Mouse (Mus musculus) T-cell, adult 2 months (primary cell): Measurements from ENCODE around the gene A130010J15Rik.
A peak's percentile ranks its signal among the peaks of the same experiment; 100 is the strongest.

Experiments used
- DNase-seq: peaks from one replicate; pipeline ENCODE4 v3.0.0; 2022; ENCODE audit warnings: low spot score

Gene A130010J15Rik

DNA sequence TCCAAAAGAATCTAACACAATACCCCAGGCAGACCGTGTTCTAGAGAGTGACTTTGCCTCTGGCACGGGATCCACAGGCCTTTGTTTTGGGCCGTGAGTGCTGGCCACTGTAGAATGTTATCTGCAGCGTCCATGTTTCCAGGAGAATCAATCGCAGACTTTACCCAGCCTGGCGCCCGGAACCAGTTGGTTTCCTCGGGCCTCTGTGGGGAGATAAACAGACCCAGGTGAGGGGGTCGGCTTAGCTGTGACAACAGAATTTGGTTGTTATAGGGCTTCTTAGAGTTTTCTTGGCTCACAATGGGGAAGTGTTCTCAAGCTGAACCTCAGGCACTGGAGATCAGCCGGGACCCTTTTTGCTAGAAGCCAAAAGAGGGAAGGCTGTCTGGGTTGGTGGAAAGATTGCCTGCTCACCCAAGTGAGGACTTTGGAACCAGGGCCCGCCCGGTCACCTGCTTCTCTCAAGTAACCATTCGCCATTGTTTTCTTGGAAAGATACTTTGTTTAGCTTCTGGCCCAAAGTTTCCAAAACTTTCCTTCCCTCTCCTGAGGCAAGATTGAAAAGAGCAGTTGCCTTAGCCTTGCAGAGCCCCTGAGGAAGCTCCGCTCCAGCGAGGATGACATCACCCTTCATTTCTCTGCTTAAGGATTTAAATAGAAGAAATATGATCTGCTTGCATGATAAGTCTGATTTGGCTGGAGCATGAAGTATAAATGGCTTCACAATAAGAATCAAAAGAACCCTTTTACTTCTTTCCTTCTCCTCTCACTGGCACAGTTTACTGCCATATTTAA, 11.3 kb upstream of the A130010J15Rik start:
- DNase-seq = no peak

DNA sequence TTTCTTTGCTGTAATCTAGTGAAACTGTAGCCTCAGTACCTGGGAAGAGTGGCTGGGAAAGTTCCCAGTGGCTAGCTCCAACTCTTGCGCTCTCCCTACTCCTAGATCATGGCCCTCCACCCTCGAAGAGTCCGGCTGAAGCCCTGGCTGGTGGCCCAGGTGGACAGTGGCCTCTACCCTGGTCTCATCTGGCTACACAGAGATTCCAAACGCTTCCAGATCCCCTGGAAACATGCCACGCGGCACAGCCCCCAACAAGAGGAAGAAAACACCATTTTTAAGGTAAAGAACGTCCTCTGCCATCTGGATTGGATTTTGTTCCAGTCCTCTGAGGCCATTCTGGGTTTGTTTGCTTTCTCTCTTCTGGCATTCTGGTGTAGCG, 10.7 kb upstream of the A130010J15Rik start:
- DNase-seq = no peak

GRCm38 (mm10) chr1:193159163-193159562, 8.7 kb upstream of the A130010J15Rik start:
- peak; percentile 42 for DNase-seq

GRCm38 (mm10) chr1:193159613-193160012, 8.2 kb upstream of the A130010J15Rik start:
- DNase-seq = peak; percentile 27

DNA sequence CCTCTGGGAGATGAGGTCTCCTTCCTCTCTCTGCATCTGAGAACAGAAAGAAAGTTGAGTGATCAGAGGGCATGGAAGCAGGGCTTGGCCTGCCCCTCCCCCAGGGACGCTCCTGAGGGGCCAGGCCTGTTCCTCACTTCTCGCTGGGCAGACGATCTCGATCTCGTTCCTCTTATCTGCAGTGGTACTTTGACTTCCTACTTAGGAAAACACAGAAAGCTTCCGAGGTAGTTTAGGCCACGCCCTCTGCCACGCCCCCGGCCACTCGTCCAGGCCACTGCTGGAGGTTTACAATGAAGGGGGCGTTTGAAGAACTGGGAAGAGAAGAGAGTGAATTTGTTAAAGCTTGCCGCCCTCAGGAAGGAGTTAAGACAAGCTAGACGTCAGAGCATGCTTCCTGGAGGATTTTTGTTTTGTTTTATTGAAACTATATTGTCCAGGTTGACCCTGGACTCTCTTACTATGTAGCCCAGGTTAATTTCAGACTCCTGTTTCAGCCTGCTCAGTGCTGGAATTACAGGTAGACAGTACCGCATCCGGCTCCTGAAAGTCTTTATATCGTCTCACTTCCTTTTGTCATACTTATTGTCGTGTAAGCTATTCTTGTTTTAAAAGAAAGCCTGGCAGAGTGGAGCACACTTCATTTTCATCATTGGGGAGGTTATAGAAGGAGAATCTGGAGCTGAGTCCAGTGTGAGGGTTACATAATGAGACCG, 7.4 kb upstream of the A130010J15Rik start:
- peak; percentile 32 for DNase-seq

DNA sequence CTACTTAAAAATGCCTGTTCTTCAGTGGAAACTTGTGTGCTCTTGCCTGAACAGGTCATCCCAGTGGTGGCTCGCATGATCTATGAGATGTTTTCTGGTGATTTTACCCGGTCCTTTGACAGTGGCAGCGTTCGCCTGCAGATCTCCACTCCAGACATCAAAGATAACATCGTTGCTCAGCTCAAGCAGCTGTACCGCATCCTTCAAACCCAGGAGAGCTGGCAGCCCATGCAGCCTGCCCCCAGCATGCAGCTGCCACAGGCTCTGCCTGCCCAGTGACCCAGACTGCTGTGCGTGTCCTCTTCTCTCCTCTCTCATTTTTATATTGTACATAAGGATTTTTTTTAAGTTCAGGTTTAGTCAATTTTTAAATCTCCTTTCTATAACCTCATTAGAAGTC, 1.4 kb downstream of the A130010J15Rik start:
- DNase-seq = no peak

GRCm38 (mm10) chr1:193169856-193170255, 2.0 kb downstream of the A130010J15Rik start:
- peak; percentile 63 for DNase-seq

- DNase-seq = peak; percentile 99
These were observed 5.4 kb downstream of the A130010J15Rik start for GRCm38 (mm10) chr1:193172991-193173809.

- no peak for DNase-seq
These were observed 5.9 kb downstream of the A130010J15Rik start for GRCm38 (mm10) chr1:193173810-193174129.

GRCm38 (mm10) chr1:193174143-193174733, 6.4 kb downstream of the A130010J15Rik start:
- no peak for DNase-seq

DNA sequence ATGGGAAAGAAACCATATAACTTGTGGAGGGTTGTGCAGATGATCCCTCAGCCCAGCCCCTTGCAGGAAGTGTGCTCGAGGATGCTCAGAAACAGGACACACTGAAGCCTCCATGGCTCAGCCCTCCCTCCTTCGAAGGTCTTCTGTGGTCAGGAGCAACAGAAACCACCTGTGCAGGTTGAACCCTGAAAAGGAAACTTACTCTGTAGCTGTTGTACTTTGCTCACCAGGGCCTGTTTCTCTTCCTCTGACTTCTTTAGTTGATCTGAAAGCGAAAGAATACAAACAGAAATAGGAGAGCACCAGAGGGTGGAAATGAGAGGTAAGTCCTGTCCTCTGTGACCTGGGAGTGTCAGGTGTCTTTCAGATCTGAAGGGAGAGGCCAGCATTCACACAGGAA, 13.3 kb downstream of the A130010J15Rik start:
- peak; percentile 51 for DNase-seq

DNA sequence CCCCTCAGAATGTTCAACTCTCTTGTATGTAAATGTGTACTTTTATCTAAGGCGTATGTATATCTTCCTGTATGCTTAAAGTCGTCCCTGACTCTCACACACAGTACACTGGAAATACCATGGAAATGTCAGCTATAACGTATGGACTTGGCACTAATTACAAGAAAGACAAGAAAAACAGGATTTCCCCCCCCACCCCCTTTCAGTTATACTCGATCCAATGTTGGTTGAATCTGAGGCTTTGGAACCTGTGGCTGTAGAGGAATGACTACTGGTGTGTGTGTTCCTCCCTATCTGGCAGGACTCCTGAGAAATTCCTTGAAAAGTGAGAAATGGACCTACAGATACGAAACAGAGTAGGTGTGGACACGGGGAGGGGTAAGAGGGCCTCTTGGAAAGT, 20.4 kb downstream of the A130010J15Rik start:
- DNase-seq = no peak

DNA sequence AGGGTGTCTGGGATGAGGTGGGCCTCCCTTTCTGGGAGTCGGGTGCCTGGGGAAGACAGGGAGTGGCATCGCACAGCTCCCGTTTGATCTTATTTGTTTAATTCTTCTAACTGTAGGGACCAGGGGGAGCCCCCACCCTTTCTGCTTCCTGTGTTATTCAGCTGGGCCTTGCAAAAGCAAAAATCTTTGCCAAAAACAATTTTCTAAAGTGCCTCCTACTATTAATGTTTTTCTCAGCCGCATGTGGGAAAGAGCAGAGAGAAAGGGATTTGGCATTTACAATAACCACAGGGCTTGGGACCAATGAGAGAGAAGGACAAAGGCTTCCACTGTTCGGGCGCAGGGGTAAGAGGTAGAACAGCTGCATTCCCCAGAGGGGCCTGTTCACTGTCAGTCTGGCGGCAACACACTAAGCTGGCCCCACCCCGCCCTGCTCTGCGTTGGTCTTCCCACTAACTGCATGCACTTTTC, 21.3 kb downstream of the A130010J15Rik start:
- peak; percentile 64 for DNase-seq

- no peak for DNase-seq
These were observed 21.9 kb downstream of the A130010J15Rik start for GRCm38 (mm10) chr1:193189771-193190170.

GRCm38 (mm10) chr1:193191675-193192283, 23.9 kb downstream of the A130010J15Rik start:
- no peak for DNase-seq

GRCm38 (mm10) chr1:193194416-193195140, 26.7 kb downstream of the A130010J15Rik start:
- DNase-seq = no peak

- DNase-seq = no peak
These were observed 27.4 kb downstream of the A130010J15Rik start for GRCm38 (mm10) chr1:193195169-193195810.

GRCm38 (mm10) chr1:193197494-193198205, 29.8 kb downstream of the A130010J15Rik start:
- no peak for DNase-seq

DNA sequence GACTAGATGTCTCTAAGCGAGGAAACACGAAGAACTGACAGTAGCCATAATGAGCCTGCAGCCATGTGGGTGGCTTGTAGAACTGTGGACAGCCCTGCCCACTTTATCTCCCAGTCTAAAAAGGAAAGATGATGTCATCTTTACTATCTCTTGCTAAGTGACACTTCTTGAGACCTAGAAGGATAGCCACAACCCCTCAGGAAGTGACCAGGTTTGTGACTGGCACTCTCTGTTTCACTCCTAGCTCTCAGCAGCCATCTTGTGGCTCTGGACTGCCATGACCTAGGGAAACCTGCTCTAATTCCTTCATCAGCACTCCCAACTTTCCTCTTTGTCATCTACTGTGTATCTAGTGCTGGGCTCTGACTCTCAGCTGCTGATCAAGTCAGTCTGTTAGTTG, 30.5 kb downstream of the A130010J15Rik start:
- DNase-seq = peak; percentile 34
